Mouse (Mus musculus) MEL (cell line): Measurements from ENCODE around the gene Ngly1. TPM values are rescaled to one million over a fixed set of nuclear protein-coding genes. Genes with fewer than 3 reads are reported as not detected.
A peak's percentile ranks its signal among the peaks of the same experiment; 100 is the strongest.

Experiments
- DNase-seq: peaks from one replicate; pipeline ENCODE4 v3.0.0; 2011; ENCODE audit warnings: low read depth, low spot score
- H3K27ac ChIP-seq: 2 replicates; pipeline ENCODE4 v1.5.1; 2012; ENCODE audit warnings: low read depth, mild to moderate bottlenecking, control low read depth, low read length, moderate library complexity; ENCODE audit not compliant: control insufficient read depth
- H3K27me3 ChIP-seq, 2 experiments: fragments of 150-350 bp in 1 of 2; sonication (generic) in 1 of 2; 2 replicates each; pipeline ENCODE4 v1.6.1; 2012; ENCODE audit warnings: low read length in 2 of 2, mild to moderate bottlenecking in 2 of 2, improper control_type of control experiment in 1 of 2, moderate library complexity in 1 of 2; ENCODE audit not compliant: insufficient read depth in 2 of 2, control insufficient read depth in 1 of 2
- H3K36me3 ChIP-seq, 2 experiments: 2 replicates each; pipeline ENCODE4 v1.6.1; 2012 to 2014; ENCODE audit warnings: low read length in 2 of 2, improper control_type of control experiment in 1 of 2, inconsistent platforms in 1 of 2, mild to moderate bottlenecking in 1 of 2; ENCODE audit not compliant: insufficient read depth in 2 of 2, control insufficient read depth in 1 of 2
- H3K4me1 ChIP-seq, 2 experiments: fragments of 150-350 bp in 1 of 2; sonication (generic) in 1 of 2; 2 replicates each; pipeline ENCODE4 v1.6.1; 2012; ENCODE audit warnings: low read length in 2 of 2, improper control_type of control experiment in 1 of 2, mild to moderate bottlenecking in 1 of 2; ENCODE audit not compliant: insufficient read depth in 2 of 2, control insufficient read depth in 1 of 2
- H3K4me3 ChIP-seq, 2 experiments: fragments of 150-350 bp in 1 of 2; sonication (generic) in 1 of 2; 2 replicates each; pipeline ENCODE4 v1.5.1; 2012; ENCODE audit warnings: low read depth in 2 of 2, low read length in 2 of 2, mild to moderate bottlenecking in 2 of 2, moderate library complexity in 2 of 2, control low read depth in 1 of 2, improper control_type of control experiment in 1 of 2; ENCODE audit not compliant: control insufficient read depth in 1 of 2, insufficient read depth in 1 of 2
- H3K79me2 ChIP-seq: 2 replicates; pipeline ENCODE4 v1.6.1; 2012; ENCODE audit warnings: mild to moderate bottlenecking, low read length, moderate library complexity; ENCODE audit not compliant: control insufficient read depth, poor library complexity, insufficient read depth
- H3K9ac ChIP-seq: 2 replicates; pipeline ENCODE4 v1.6.1; 2012; ENCODE audit warnings: low read depth, mild to moderate bottlenecking, control low read depth, low read length, moderate library complexity; ENCODE audit not compliant: control insufficient read depth, poor library complexity, severe bottlenecking
- H3K9me3 ChIP-seq: fragments of 150-350 bp; sonication (generic); replicated peaks from 2 replicates; pipeline ENCODE4 v1.6.1; 2012; ENCODE audit warnings: mild to moderate bottlenecking, low read length, improper control_type of control experiment, moderate library complexity; ENCODE audit not compliant: insufficient read depth
- CHD1 ChIP-seq: IDR thresholded peaks from 2 replicates; pipeline ENCODE4 v1.6.1; 2012; ENCODE audit warnings: low read depth, mild to moderate bottlenecking, inconsistent platforms, low read length, improper control_type of control experiment
- CHD2 ChIP-seq: IDR thresholded peaks from 2 replicates; pipeline ENCODE4 v1.6.1; 2011; ENCODE audit warnings: low read length, improper control_type of control experiment
- CTCF ChIP-seq, 3 experiments: IDR thresholded peaks in 2 of 3; conservative IDR thresholded peaks in 1 of 3; 2 replicates each; pipeline ENCODE4 v1.5.1; 2011 to 2012; ENCODE audit warnings: low read length in 3 of 3, low read depth in 2 of 3, mild to moderate bottlenecking in 2 of 3, improper control_type of control experiment in 1 of 3, inconsistent platforms in 1 of 3, mixed read lengths in 1 of 3, moderate library complexity in 1 of 3; ENCODE audit not compliant: control insufficient read depth in 1 of 3, insufficient read depth in 1 of 3, poor library complexity in 1 of 3, severe bottlenecking in 1 of 3
- ELF1 ChIP-seq: IDR thresholded peaks from 2 replicates; pipeline ENCODE4 v1.6.1; 2014; ENCODE audit warnings: low read depth, mild to moderate bottlenecking, inconsistent platforms, low read length, improper control_type of control experiment, moderate library complexity
- EP300 ChIP-seq, 2 experiments: IDR thresholded peaks; 2 replicates each; pipeline ENCODE4 v1.6.1; 2011; ENCODE audit warnings: improper control_type of control experiment in 2 of 2, low read length in 2 of 2, low read depth in 1 of 2, mild to moderate bottlenecking in 1 of 2
- ETS1 ChIP-seq: IDR thresholded peaks from 2 replicates; pipeline ENCODE4 v1.6.1; 2012; ENCODE audit warnings: low read depth, mild to moderate bottlenecking, inconsistent platforms, low read length, improper control_type of control experiment, moderate library complexity
- GABPA ChIP-seq: IDR thresholded peaks from 2 replicates; pipeline ENCODE4 v1.6.1; 2012; ENCODE audit warnings: low read depth, mild to moderate bottlenecking, inconsistent platforms, low read length, improper control_type of control experiment, moderate library complexity
- HCFC1 ChIP-seq: IDR thresholded peaks from 2 replicates; pipeline ENCODE4 v1.6.1; 2012; ENCODE audit warnings: low read depth, mild to moderate bottlenecking, inconsistent platforms, low read length, improper control_type of control experiment, moderate library complexity
- JUND ChIP-seq: IDR thresholded peaks from 2 replicates; pipeline ENCODE4 v1.6.1; 2011; ENCODE audit warnings: low read depth, mild to moderate bottlenecking, improper control_type of control experiment, low read length
- KAT2A ChIP-seq: conservative IDR thresholded peaks from 2 replicates; pipeline ENCODE4 v1.6.1; 2012; ENCODE audit warnings: low read depth, low read length, improper control_type of control experiment, inconsistent platforms
- MAX ChIP-seq: IDR thresholded peaks from 2 replicates; pipeline ENCODE4 v1.6.1; 2011; ENCODE audit warnings: low read length, improper control_type of control experiment
- MAZ ChIP-seq: IDR thresholded peaks from 2 replicates; pipeline ENCODE4 v1.6.1; 2012; ENCODE audit warnings: low read depth, mild to moderate bottlenecking, inconsistent platforms, low read length, improper control_type of control experiment
- MEF2A ChIP-seq: IDR thresholded peaks from 2 replicates; pipeline ENCODE4 v1.6.1; 2014; ENCODE audit warnings: low read depth, mild to moderate bottlenecking, inconsistent platforms, low read length, improper control_type of control experiment; ENCODE audit not compliant: poor library complexity, insufficient replicate concordance, severe bottlenecking; ENCODE audit errors: extremely low read depth
- MYB ChIP-seq: IDR thresholded peaks from 2 replicates; pipeline ENCODE4 v1.6.1; 2011; ENCODE audit warnings: mild to moderate bottlenecking, low read depth, low read length, improper control_type of control experiment
- NELFE ChIP-seq: IDR thresholded peaks from 2 replicates; pipeline ENCODE4 v1.6.1; 2011; ENCODE audit warnings: low read depth, low read length, improper control_type of control experiment
- NRF1 ChIP-seq: IDR thresholded peaks from 2 replicates; pipeline ENCODE4 v1.6.1; 2014; ENCODE audit warnings: low read depth, mild to moderate bottlenecking, inconsistent platforms, low read length, improper control_type of control experiment, moderate library complexity; ENCODE audit not compliant: poor library complexity, insufficient read depth, severe bottlenecking
- POLR2A ChIP-seq, 2 experiments: IDR thresholded peaks; 2 replicates each; pipeline ENCODE4 v1.6.1; 2011 to 2012; ENCODE audit warnings: low read length in 2 of 2, mild to moderate bottlenecking in 2 of 2, control low read depth in 1 of 2, improper control_type of control experiment in 1 of 2, low read depth in 1 of 2, moderate library complexity in 1 of 2; ENCODE audit not compliant: control insufficient read depth in 1 of 2, insufficient read depth in 1 of 2, poor library complexity in 1 of 2
- POLR2AphosphoS2 ChIP-seq: IDR thresholded peaks from 2 replicates; pipeline ENCODE4 v1.6.1; 2011; ENCODE audit warnings: low read length, improper control_type of control experiment
- POLR2AphosphoS5 ChIP-seq: IDR thresholded peaks from 2 replicates; pipeline ENCODE4 v1.6.1; 2012; ENCODE audit warnings: low read depth, borderline replicate concordance, mild to moderate bottlenecking, inconsistent platforms, low read length, moderate library complexity, mixed read lengths
- RCOR1 ChIP-seq: IDR thresholded peaks from 2 replicates; pipeline ENCODE4 v1.6.1; 2012; ENCODE audit warnings: low read depth, mild to moderate bottlenecking, inconsistent platforms, low read length, improper control_type of control experiment
- SIN3A ChIP-seq: IDR thresholded peaks from 2 replicates; pipeline ENCODE4 v1.6.1; 2012; ENCODE audit warnings: low read length, improper control_type of control experiment, inconsistent platforms
- SMC3 ChIP-seq: IDR thresholded peaks from 2 replicates; pipeline ENCODE4 v1.6.1; 2011; ENCODE audit warnings: low read depth, low read length, improper control_type of control experiment
- TAL1 ChIP-seq: IDR thresholded peaks from 2 replicates; pipeline ENCODE4 v1.6.1; 2012; ENCODE audit warnings: mild to moderate bottlenecking, inconsistent platforms, low read length, moderate library complexity, mixed read lengths
- TCF12 ChIP-seq: IDR thresholded peaks from 2 replicates; pipeline ENCODE4 v1.6.1; 2014; ENCODE audit warnings: low read depth, mild to moderate bottlenecking, inconsistent platforms, low read length, improper control_type of control experiment, moderate library complexity
- UBTF ChIP-seq: IDR thresholded peaks from 2 replicates; pipeline ENCODE4 v1.6.1; 2012; ENCODE audit warnings: low read depth, mild to moderate bottlenecking, inconsistent platforms, low read length, improper control_type of control experiment, moderate library complexity, borderline replicate concordance; ENCODE audit not compliant: insufficient read depth
- USF1 ChIP-seq: IDR thresholded peaks from 2 replicates; pipeline ENCODE4 v1.6.1; 2014; ENCODE audit warnings: low read depth, mild to moderate bottlenecking, inconsistent platforms, low read length, improper control_type of control experiment, moderate library complexity
- USF2 ChIP-seq, 2 experiments: IDR thresholded peaks; 2 replicates each; pipeline ENCODE4 v1.6.1; 2011 to 2012; ENCODE audit warnings: improper control_type of control experiment in 2 of 2, low read length in 2 of 2, borderline replicate concordance in 1 of 2, inconsistent platforms in 1 of 2, low read depth in 1 of 2, mild to moderate bottlenecking in 1 of 2; ENCODE audit not compliant: insufficient read depth in 1 of 2
- ZC3H11A ChIP-seq: IDR thresholded peaks from 2 replicates; pipeline ENCODE4 v1.6.1; 2012; ENCODE audit warnings: low read depth, mild to moderate bottlenecking, inconsistent platforms, low read length, improper control_type of control experiment
- ZKSCAN1 ChIP-seq: IDR thresholded peaks from 2 replicates; pipeline ENCODE4 v1.6.1; 2012; ENCODE audit warnings: low read depth, mild to moderate bottlenecking, inconsistent platforms, low read length, improper control_type of control experiment, moderate library complexity
- ZNF384 ChIP-seq: IDR thresholded peaks from 2 replicates; pipeline ENCODE4 v1.6.1; 2012; ENCODE audit warnings: low read depth, mild to moderate bottlenecking, inconsistent platforms, low read length, improper control_type of control experiment
- polyA plus RNA-seq, 2 experiments: library from polyadenylated mRNA; stranded (reverse) in 1 of 2; unstranded in 1 of 2; fragments of >175 nt in 1 of 2; fragments of >200 nt in 1 of 2; gene quantifications; 2 replicates each; pipeline versions ENCODE4 v1.2.1 to v1.2.4; 2012; ENCODE audit warnings: low replicate concordance in 2 of 2, low read depth in 1 of 2; ENCODE audit not compliant: insufficient read length in 2 of 2, insufficient read depth in 1 of 2, missing spikeins in 1 of 2
- total RNA-seq: library from RNA; depleted of rRNA; stranded (reverse); fragments of 300-350 nt; gene quantifications from 2 replicates; pipeline ENCODE4 v1.2.3, GENCODE M21; 2012

Ngly1 gene
- total and polyA plus RNA-seq, 3 experiments = 26.7 to 28.7 TPM; not detected in 1

DNA sequence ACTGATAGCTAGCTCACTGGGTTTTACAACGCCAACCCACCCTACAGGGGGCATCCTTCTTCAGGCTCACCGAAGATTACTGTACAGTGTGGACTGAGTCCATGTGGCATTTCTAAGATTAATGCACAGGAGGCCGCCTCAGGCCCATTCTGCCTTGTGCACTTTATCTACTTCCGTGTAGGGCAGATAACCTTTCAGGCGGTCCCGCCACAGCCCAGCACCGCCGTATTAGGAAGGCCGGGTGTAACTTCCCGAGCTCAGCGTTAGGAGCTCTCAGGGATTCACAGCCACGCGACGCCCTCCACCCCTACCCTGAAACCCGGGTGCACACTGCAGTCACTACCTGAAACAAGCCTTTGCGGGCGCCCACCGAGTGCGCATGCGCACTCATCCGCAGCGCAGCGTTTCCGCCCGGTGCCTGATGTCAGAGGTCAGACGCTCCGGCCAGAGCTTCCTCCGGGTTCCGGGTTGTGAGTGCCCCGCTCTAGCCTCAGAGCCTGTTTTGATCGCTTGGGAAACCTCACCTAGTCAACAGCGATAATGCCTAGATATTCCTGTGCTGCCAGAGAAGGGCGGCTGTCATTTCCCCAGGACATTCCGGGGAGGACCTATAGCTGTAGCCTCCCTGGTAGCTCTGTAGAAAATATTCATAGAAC is 6.0 kb upstream of the Ngly1 start (continued):
- no peak for TF ChIP-seq JUND
- TF ChIP-seq RCOR1 = 0 out of 2 replicates have a peak, but pooled peaks have one; percentile 28
- TF ChIP-seq ETS1 = peak; percentile 32; the same call in 1 of the 2 replicates
- TF ChIP-seq UBTF = no peak
- TF ChIP-seq MYB = no peak
- TF ChIP-seq POLR2AphosphoS2 = peak; percentile 77
- TF ChIP-seq HCFC1 = peak; percentile 86
- peak; percentile 78 to 91; a peak in 3 of 4 replicates for TF ChIP-seq POLR2A (IDR thresholded peaks at IDR 0.05; ENCODE audit: control insufficient read depth in 1 of 2, insufficient read depth in 1 of 2, low read depth in 1 of 2, low read length in 2 of 2, poor library complexity in 1 of 2)
- peak; percentile 84 for TF ChIP-seq MAX
- no peak for TF ChIP-seq TAL1

DNA sequence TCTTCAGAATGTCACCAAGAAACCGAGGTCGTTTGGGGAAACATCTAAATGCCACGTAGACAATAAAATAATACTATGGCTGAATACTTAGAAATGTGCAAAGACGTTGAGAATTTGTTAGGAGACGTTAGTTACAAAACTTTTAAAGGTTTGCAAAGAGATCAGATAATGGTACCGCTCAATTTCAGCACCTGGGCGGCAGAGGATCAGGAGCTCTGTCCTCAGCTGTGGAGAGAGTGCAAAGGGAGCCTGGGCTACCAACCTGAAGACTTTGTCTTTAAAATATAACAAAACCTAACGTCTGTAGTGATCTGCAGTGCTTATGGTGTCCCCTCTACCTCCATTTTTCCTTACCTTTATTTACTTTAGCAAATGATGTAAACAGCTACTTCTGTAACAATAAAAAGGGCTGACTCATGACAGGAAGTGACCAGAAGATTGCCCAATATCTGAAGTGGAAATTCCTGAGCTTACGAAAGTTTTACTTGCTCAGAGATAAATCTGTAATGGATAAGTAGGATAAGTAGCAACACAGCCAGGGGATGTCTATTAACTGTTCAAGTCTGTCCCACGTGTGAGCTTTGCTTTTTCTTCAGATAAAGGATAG is 5.4 kb upstream of the Ngly1 start:
- H3K27me3 ChIP-seq = no peaks in the 10 kb centered on the region
- no peaks in the 10 kb centered on the region; the same call in 1 of the 2 replicates for H3K79me2 ChIP-seq
- peak overlapping the region; percentile 88 for H3K9ac ChIP-seq
- peaks cover 0 to 43% of the 10 kb centered on the region in 2 experiments; a peak in 2 of 4 replicates for H3K36me3 ChIP-seq
- H3K9me3 ChIP-seq = no peaks in the 10 kb centered on the region
- H3K27ac ChIP-seq = peak overlapping the region; percentile 93
- DNase-seq = peak; percentile 62
- peaks cover 26 to 32% of the 10 kb centered on the region in 2 experiments for H3K4me1 ChIP-seq
- H3K4me3 ChIP-seq = peak overlapping the region; percentile 60 to 83
- 0 out of 2 replicates have a peak, but pooled peaks have one; percentile 23 for TF ChIP-seq TCF12
- TF ChIP-seq POLR2AphosphoS2 = no peak
- no peak for TF ChIP-seq SIN3A
- no peak for TF ChIP-seq TAL1
- TF ChIP-seq MAZ = no peak
- TF ChIP-seq MAX = no peak
- TF ChIP-seq NELFE = no peak
- 0 out of 2 replicates have a peak, but pooled peaks have one; percentile 42 for TF ChIP-seq GABPA
- no peak for TF ChIP-seq NRF1
- TF ChIP-seq CTCF (IDR thresholded peaks at IDR 0.05 in 2 of 3, conservative IDR thresholded peaks at IDR 0.05 in 1 of 3; ENCODE audit: control insufficient read depth in 1 of 3, insufficient read depth in 1 of 3, low read depth in 2 of 3, low read length in 3 of 3, poor library complexity in 1 of 3, severe bottlenecking in 1 of 3) = no peak
- TF ChIP-seq MYB = no peak
- TF ChIP-seq POLR2AphosphoS5 = no peak
- TF ChIP-seq MEF2A = no peak
- TF ChIP-seq POLR2A (IDR thresholded peaks at IDR 0.05; ENCODE audit: control insufficient read depth in 1 of 2, insufficient read depth in 1 of 2, low read depth in 1 of 2, low read length in 2 of 2, poor library complexity in 1 of 2) = no peak
- no peak for TF ChIP-seq SMC3
- TF ChIP-seq RCOR1 = no peak
- TF ChIP-seq CHD1 = no peak
- no peak for TF ChIP-seq USF1
- no peak for TF ChIP-seq JUND
- peak in 1 of 2 experiments; percentile 48; a peak in 2 of 4 replicates for TF ChIP-seq EP300 (IDR thresholded peaks at IDR 0.05; ENCODE audit: low read depth in 1 of 2, low read length in 2 of 2)
- no peak for TF ChIP-seq KAT2A
- TF ChIP-seq ETS1 = peak; percentile 53; the same call in 1 of the 2 replicates
- no peak for TF ChIP-seq ZC3H11A
- TF ChIP-seq USF2 (IDR thresholded peaks at IDR 0.05; ENCODE audit: borderline replicate concordance in 1 of 2, insufficient read depth in 1 of 2, low read depth in 1 of 2, low read length in 2 of 2) = no peak
- no peak for TF ChIP-seq HCFC1
- TF ChIP-seq CHD2 = no peak
- no peak for TF ChIP-seq ZKSCAN1
- no peak for TF ChIP-seq ZNF384
- TF ChIP-seq ELF1 = 0 out of 2 replicates have a peak, but pooled peaks have one; percentile 19
